Mouse (Mus musculus): ENCODE results near the gene Bcl2l1. TPM values are rescaled to one million over a fixed set of nuclear protein-coding genes. Genes with fewer than 3 reads are reported as not detected.

The Bcl2l1 gene
- polyA plus RNA-seq, 1 experiment, result 207 TPM

DNA sequence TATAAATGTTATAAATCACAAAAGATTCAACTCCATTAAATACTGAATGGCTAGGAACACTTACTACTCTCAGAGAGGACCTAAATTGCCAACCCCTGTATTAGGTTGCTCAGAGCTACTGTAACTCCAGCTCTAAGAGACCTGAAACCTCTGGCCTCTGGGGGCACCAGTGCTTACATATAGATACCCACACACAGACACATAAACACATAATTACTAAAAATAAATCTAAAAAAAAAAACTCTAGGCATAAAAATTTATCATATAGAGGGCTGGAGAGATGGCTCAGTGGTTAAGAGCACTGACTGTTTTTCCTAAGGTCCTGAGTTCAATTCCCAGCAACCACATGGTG lies 30.8 kb downstream of the Bcl2l1 start:
- H3K27ac ChIP-seq (ENCODE audit: control insufficient read depth, insufficient read depth, low read length), result no peak overlapping the region
- no peak for DNase-seq
- no peaks in the 10 kb centered on the region for H3K27me3 ChIP-seq (ENCODE audit: control insufficient read depth, insufficient read depth, low read length)
- peaks cover 47% of the 10 kb centered on the region for H3K4me1 ChIP-seq (replicated peaks; ENCODE audit: control insufficient read depth, insufficient read depth, low read length)
- peaks cover 18% of the 10 kb centered on the region for H3K36me3 ChIP-seq (ENCODE audit: control insufficient read depth, insufficient read depth, low read length)
- TF ChIP-seq CTCF (IDR thresholded peaks at IDR 0.05; ENCODE audit: borderline replicate concordance, control insufficient read depth, extremely low read depth, insufficient read depth, low read length, poor library complexity) (no peak), POLR2A (IDR thresholded peaks at IDR 0.05; ENCODE audit: control insufficient read depth, extremely low read depth, insufficient read depth, low read length, poor library complexity) (no peak)
- H3K4me3 ChIP-seq (ENCODE audit: control insufficient read depth, insufficient read depth, low read length), result no peak overlapping the region

DNA sequence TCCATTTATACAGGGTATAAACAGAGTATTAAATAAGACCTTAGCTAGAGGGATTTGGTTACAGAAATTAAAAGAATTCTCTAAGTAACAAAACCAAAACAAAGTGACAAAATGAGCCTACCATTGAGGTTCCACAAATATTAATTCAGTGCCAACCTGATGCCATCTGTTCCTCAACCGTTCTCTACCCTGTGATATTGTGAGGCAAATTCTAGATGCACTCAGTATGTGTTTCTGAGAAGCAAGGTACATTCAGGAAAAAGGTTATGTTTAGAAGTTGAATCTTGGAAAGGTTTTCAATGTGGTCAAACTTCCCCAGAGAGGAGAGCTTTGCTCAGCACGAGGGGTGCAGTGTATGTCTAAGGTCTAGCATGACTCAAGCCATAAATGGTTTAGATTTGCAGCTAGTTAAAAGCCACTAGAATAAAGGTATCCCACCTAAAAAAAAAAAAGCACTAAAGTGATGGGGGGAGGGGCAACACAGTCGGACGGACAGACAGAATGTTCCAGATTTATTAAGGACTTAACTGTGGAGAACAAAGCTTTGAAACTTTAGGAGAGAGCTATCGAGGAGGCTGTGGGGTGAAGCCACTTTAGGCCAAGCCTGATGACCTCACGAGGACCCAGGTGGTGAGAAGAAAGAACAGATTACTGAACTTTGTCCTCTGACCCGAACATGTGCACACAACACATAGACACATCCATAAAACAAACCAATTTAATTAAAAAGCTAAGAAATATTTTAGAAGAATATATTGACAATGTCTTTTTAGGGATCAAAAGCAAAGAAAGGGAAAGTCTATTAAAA lies 31.4 kb downstream of the Bcl2l1 start:
- WGBS, result 83% methylated on average over 7 of the region's 7 CpGs
- Histone ChIP-seq H3K27me3 (ENCODE audit: control insufficient read depth, insufficient read depth, low read length) (no peaks in the 10 kb centered on the region), H3K4me3 (ENCODE audit: control insufficient read depth, insufficient read depth, low read length) (no peak overlapping the region), H3K4me1 (replicated peaks; ENCODE audit: control insufficient read depth, insufficient read depth, low read length) (peaks cover 45% of the 10 kb centered on the region), H3K36me3 (ENCODE audit: control insufficient read depth, insufficient read depth, low read length) (peaks cover 14% of the 10 kb centered on the region), H3K27ac (ENCODE audit: control insufficient read depth, insufficient read depth, low read length) (no peak overlapping the region)
- DNase-seq, result no peak
- TF ChIP-seq POLR2A (IDR thresholded peaks at IDR 0.05; ENCODE audit: control insufficient read depth, extremely low read depth, insufficient read depth, low read length, poor library complexity) (no peak), CTCF (IDR thresholded peaks at IDR 0.05; ENCODE audit: borderline replicate concordance, control insufficient read depth, extremely low read depth, insufficient read depth, low read length, poor library complexity) (no peak)

DNA sequence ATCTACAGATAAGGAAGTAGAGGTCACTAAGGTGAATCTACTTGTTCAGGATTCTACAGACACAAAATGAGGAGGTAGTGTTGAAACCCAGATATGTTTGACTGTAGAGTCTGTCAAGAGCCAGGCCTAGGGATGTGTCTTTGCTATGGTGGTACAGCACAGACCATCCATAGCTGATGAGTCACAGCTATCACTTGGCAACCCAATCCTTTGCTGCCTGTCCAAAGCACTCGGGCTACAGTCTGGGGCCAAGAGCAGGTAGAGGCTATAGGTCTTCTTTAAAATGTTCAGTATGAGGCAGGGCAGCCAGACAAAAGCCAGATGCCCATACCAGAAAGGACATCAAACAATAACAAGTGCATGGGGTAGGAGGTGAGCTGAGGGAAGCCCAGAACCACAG lies 33.9 kb downstream of the Bcl2l1 start:
- no peaks in the 10 kb centered on the region for H3K27me3 ChIP-seq (ENCODE audit: control insufficient read depth, insufficient read depth, low read length)
- peaks cover 48% of the 10 kb centered on the region for H3K4me1 ChIP-seq (replicated peaks; ENCODE audit: control insufficient read depth, insufficient read depth, low read length)
- H3K27ac ChIP-seq (ENCODE audit: control insufficient read depth, insufficient read depth, low read length), result peak overlapping the region; percentile 53; the same call in 1 of the 2 replicates
- H3K36me3 ChIP-seq (ENCODE audit: control insufficient read depth, insufficient read depth, low read length), result peaks cover 9% of the 10 kb centered on the region; the same call in 1 of the 2 replicates
- H3K4me3 ChIP-seq (ENCODE audit: control insufficient read depth, insufficient read depth, low read length), result no peak overlapping the region
- TF ChIP-seq CTCF (IDR thresholded peaks at IDR 0.05; ENCODE audit: borderline replicate concordance, control insufficient read depth, extremely low read depth, insufficient read depth, low read length, poor library complexity) (no peak), POLR2A (IDR thresholded peaks at IDR 0.05; ENCODE audit: control insufficient read depth, extremely low read depth, insufficient read depth, low read length, poor library complexity) (no peak)
- DNase-seq, result no peak
- WGBS, result 97% methylated on average over 1 of the region's 1 CpGs

DNA sequence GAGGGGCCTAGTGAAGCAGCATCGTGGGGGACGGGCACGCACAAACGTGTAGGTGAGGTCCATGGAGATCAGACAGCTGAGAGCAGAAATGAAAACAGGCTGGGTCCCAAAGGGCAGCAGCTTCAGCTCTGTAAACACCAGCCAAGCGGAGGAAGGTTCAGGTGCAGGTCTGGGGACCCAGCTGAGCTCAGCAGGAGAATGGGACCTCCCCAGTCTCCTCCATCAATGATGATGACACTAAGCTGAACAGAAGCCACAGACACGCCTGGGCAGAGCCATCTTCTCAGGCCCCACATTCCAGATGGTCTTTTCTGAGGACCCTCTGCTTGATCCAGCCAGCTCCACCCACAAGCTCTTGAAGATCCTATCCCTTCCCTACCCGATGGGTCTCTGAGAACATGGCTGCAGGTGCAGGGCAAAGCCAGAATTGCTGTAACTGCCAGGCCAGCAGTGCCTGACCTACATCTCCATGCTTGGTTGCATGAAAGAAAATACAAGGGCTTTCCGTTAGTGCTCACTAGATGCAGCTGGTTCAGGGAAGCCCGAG lies 37.2 kb downstream of the Bcl2l1 start:
- Histone ChIP-seq H3K36me3 (ENCODE audit: control insufficient read depth, insufficient read depth, low read length) (peaks cover 9% of the 10 kb centered on the region; the same call in 1 of the 2 replicates), H3K4me1 (replicated peaks; ENCODE audit: control insufficient read depth, insufficient read depth, low read length) (peaks cover 65% of the 10 kb centered on the region), H3K27ac (ENCODE audit: control insufficient read depth, insufficient read depth, low read length) (peak overlapping the region; percentile 96), H3K27me3 (ENCODE audit: control insufficient read depth, insufficient read depth, low read length) (no peaks in the 10 kb centered on the region), H3K4me3 (ENCODE audit: control insufficient read depth, insufficient read depth, low read length) (peak overlapping the region; percentile 18)
- DNase-seq, result peak; percentile 73
- WGBS, result 11% methylated on average over 9 of the region's 9 CpGs
- TF ChIP-seq CTCF (IDR thresholded peaks at IDR 0.05; ENCODE audit: borderline replicate concordance, control insufficient read depth, extremely low read depth, insufficient read depth, low read length, poor library complexity) (no peak), POLR2A (IDR thresholded peaks at IDR 0.05; ENCODE audit: control insufficient read depth, extremely low read depth, insufficient read depth, low read length, poor library complexity) (no peak)

DNA sequence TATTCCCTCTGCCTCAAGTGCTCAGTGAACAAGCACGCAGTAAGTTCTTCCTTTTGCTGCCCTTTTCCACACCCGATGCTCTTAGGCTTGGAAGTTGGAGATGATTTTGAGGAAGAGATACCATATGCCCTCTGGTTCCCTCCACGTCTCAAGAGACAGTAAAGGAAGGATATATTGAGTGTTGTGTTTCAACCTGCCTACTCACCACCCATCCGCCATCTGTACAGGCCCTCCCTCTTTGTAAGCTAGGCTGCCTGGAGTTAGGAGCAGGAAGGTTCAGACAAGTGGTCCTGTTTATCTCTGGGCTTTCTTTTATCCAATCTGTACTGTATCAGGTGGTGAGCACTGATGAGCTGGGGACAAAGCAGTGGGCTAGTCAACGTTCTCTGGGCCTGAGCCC lies 38.1 kb downstream of the Bcl2l1 start:
- peaks cover 75% of the 10 kb centered on the region for H3K4me1 ChIP-seq (replicated peaks; ENCODE audit: control insufficient read depth, insufficient read depth, low read length)
- DNase-seq, result no peak
- WGBS, result 80% methylated on average over 5 of the region's 5 CpGs
- H3K27ac ChIP-seq (ENCODE audit: control insufficient read depth, insufficient read depth, low read length), result peak overlapping the region; percentile 96
- no peak overlapping the region for H3K4me3 ChIP-seq (ENCODE audit: control insufficient read depth, insufficient read depth, low read length)
- peaks cover 7% of the 10 kb centered on the region; the same call in 1 of the 2 replicates for H3K36me3 ChIP-seq (ENCODE audit: control insufficient read depth, insufficient read depth, low read length)
- TF ChIP-seq POLR2A (IDR thresholded peaks at IDR 0.05; ENCODE audit: control insufficient read depth, extremely low read depth, insufficient read depth, low read length, poor library complexity), result no peak
- no peak for TF ChIP-seq CTCF (IDR thresholded peaks at IDR 0.05; ENCODE audit: borderline replicate concordance, control insufficient read depth, extremely low read depth, insufficient read depth, low read length, poor library complexity)
- H3K27me3 ChIP-seq (ENCODE audit: control insufficient read depth, insufficient read depth, low read length), result no peaks in the 10 kb centered on the region

DNA sequence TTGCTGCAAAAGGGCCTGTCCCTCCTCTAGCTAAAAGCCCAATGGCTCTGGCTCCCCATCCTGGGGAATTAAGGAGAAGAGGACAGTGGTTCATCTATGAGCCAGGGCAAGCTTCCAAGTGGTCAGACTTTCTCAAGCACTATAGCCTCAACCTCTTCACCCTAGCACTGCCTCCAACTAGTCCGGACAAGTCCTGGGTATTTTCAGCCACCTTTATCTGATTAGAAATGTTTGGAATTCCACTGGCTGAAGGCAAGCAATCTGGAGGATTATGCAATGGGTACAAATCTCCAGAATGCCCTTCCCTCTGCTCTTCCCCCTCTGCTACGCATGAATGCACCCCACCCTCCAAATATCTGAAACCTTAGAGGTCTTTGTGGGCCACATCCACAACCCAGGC lies 39.1 kb downstream of the Bcl2l1 start:
- WGBS, result 88% methylated on average over 2 of the region's 2 CpGs
- Histone ChIP-seq H3K27me3 (ENCODE audit: control insufficient read depth, insufficient read depth, low read length) (no peaks in the 10 kb centered on the region), H3K4me3 (ENCODE audit: control insufficient read depth, insufficient read depth, low read length) (no peak overlapping the region), H3K4me1 (replicated peaks; ENCODE audit: control insufficient read depth, insufficient read depth, low read length) (peaks cover 78% of the 10 kb centered on the region), H3K36me3 (ENCODE audit: control insufficient read depth, insufficient read depth, low read length) (0 out of 2 replicates have a peak, but pooled peaks cover 3% of the 10 kb centered on the region), H3K27ac (ENCODE audit: control insufficient read depth, insufficient read depth, low read length) (peak overlapping the region; percentile 43; the same call in 1 of the 2 replicates)
- no peak for TF ChIP-seq CTCF (IDR thresholded peaks at IDR 0.05; ENCODE audit: borderline replicate concordance, control insufficient read depth, extremely low read depth, insufficient read depth, low read length, poor library complexity)
- TF ChIP-seq POLR2A (IDR thresholded peaks at IDR 0.05; ENCODE audit: control insufficient read depth, extremely low read depth, insufficient read depth, low read length, poor library complexity), result no peak
- DNase-seq, result no peak
